Mouse (Mus musculus) hindbrain, embryonic 14.5 days (tissue): ENCODE measurements around the gene Ppp1r3c. TPM values are rescaled to one million over a fixed set of nuclear protein-coding genes. Genes with fewer than 3 reads are reported as not detected.
A peak's percentile ranks its signal among the peaks of the same experiment; 100 is the strongest.

ENCODE experiments used
- ATAC-seq: fragments of 200-750 bp; cut with Nextera tagmentation; 2 replicates; pipeline ENCODE4 v1.8.0; 2017; ENCODE audit warnings: moderate number of reproducible peaks, mild to moderate bottlenecking, moderate TSS enrichment, moderate library complexity; ENCODE audit not compliant: low FRiP score
- DNase-seq: peaks from one replicate; pipeline ENCODE4 v3.0.0-alpha.2; 2015; ENCODE audit warnings: low spot score
- H3K27ac ChIP-seq: fragments of 300-500 bp; sonication (generic); 2 replicates; pipeline ENCODE4 v1.5.1; 2014; ENCODE audit warnings: mild to moderate bottlenecking, moderate library complexity
- H3K27me3 ChIP-seq: fragments of 300-500 bp; sonication (generic); 2 replicates; pipeline ENCODE4 v1.6.1; 2014; ENCODE audit warnings: mild to moderate bottlenecking, low read length, mixed read lengths; ENCODE audit not compliant: control insufficient read depth, insufficient read depth
- H3K36me3 ChIP-seq: fragments of 300-500 bp; sonication (generic); replicated peaks from 2 replicates; pipeline ENCODE4 v1.6.1; 2014; ENCODE audit not compliant: control insufficient read depth, insufficient read depth
- H3K4me1 ChIP-seq: fragments of 300-500 bp; sonication (generic); replicated peaks from 2 replicates; pipeline ENCODE4 v1.6.1; 2014; ENCODE audit warnings: antibody characterized with exemption, low read length, mixed read lengths; ENCODE audit not compliant: control insufficient read depth, insufficient read depth
- H3K4me2 ChIP-seq: fragments of 300-500 bp; sonication (generic); replicated peaks from 2 replicates; pipeline ENCODE4 v1.6.1; 2014; ENCODE audit warnings: mild to moderate bottlenecking, moderate library complexity
- H3K4me3 ChIP-seq: fragments of 300-500 bp; sonication (generic); replicated peaks from 2 replicates; pipeline ENCODE4 v1.5.1; 2014; ENCODE audit warnings: mild to moderate bottlenecking, low read length
- H3K9ac ChIP-seq: fragments of 300-500 bp; sonication (generic); 2 replicates; pipeline ENCODE4 v1.6.1; 2014
- H3K9me3 ChIP-seq: fragments of 300-500 bp; sonication (generic); 2 replicates; pipeline ENCODE4 v1.6.1; 2016; ENCODE audit warnings: low read length; ENCODE audit not compliant: control insufficient read depth
- whole genome bisulfite sequencing: fragments of 180-500 bp; shearing (Covaris S2); extraction: QIAGEN DNeasy Blood & Tissue Kit; methylation state at CpG from one replicate; pipeline ENCODE4 v1.1.7; 2014; 5-methylcytosine and 5-hydroxymethylcytosine counted together
- polyA plus RNA-seq: library from polyadenylated mRNA; unstranded; fragments of >200 nt; fragmentation: Nextera tagmentation; extraction: Ambion mirVana; gene quantifications from 2 replicates; pipeline ENCODE4 v1.2.1, GENCODE M21; 2014

The Ppp1r3c gene
- polyA plus RNA-seq, 1 experiment from 2014 or later = 32.5 TPM

- H3K4me2 ChIP-seq = no peak overlapping the region
- DNase-seq = no peak
Observed at GRCm38 (mm10) chr19:36705286-36706146, 30.9 kb downstream of the Ppp1r3c start.

GRCm38 (mm10) chr19:36704763-36705162 lies 31.7 kb downstream of the Ppp1r3c start:
- no peak for ATAC-seq

More at GRCm38 (mm10) chr19:36705286-36706146, 30.9 kb downstream of the Ppp1r3c start:
- H3K27ac ChIP-seq = peak overlapping the region; percentile 49; the same call in 1 of the 2 replicates
- peak; percentile 65; the same call in 1 of the 2 replicates for ATAC-seq
- no peak overlapping the region for H3K9ac ChIP-seq
- no peaks in the 10 kb centered on the region for H3K36me3 ChIP-seq
- peaks cover 13% of the 10 kb centered on the region; the same call in 1 of the 2 replicates for H3K9me3 ChIP-seq
- no peaks in the 10 kb centered on the region for H3K27me3 ChIP-seq
- H3K4me1 ChIP-seq = 0 out of 2 replicates have a peak, but pooled peaks cover 4% of the 10 kb centered on the region
- 73% methylated on average over 17 of the region's 17 CpGs for WGBS
- no peak overlapping the region for H3K4me3 ChIP-seq

GRCm38 (mm10) chr19:36701809-36702622 lies 34.4 kb downstream of the Ppp1r3c start:
- 67% methylated on average over 9 of the region's 9 CpGs for WGBS
- no peaks in the 10 kb centered on the region for H3K9me3 ChIP-seq
- H3K27me3 ChIP-seq = no peaks in the 10 kb centered on the region
- no peaks in the 10 kb centered on the region for H3K36me3 ChIP-seq
- H3K9ac ChIP-seq = no peak overlapping the region
- no peak overlapping the region for H3K4me3 ChIP-seq
- DNase-seq (no peak), ATAC-seq (no peak)
- H3K27ac ChIP-seq = no peak overlapping the region
- H3K4me1 ChIP-seq = peaks cover 7% of the 10 kb centered on the region; the same call in 1 of the 2 replicates
- no peak overlapping the region for H3K4me2 ChIP-seq

More at GRCm38 (mm10) chr19:36704763-36705162, 31.7 kb downstream of the Ppp1r3c start:
- H3K27me3 ChIP-seq = no peaks in the 10 kb centered on the region
- H3K36me3 ChIP-seq = no peaks in the 10 kb centered on the region
- 79% methylated on average over 7 of the region's 7 CpGs for WGBS
- no peak overlapping the region for H3K4me2 ChIP-seq
- H3K4me1 ChIP-seq = 0 out of 2 replicates have a peak, but pooled peaks cover 4% of the 10 kb centered on the region
- DNase-seq = no peak
- no peak overlapping the region for H3K27ac ChIP-seq
- H3K9ac ChIP-seq = no peak overlapping the region
- peaks cover 7% of the 10 kb centered on the region; the same call in 1 of the 2 replicates for H3K9me3 ChIP-seq
- H3K4me3 ChIP-seq = no peak overlapping the region

GRCm38 (mm10) chr19:36701366-36701765 lies 35.1 kb downstream of the Ppp1r3c start:
- Histone ChIP-seq H3K4me3 (no peak overlapping the region), H3K4me2 (no peak overlapping the region), H3K4me1 (peaks cover 11% of the 10 kb centered on the region; the same call in 1 of the 2 replicates), H3K9me3 (no peaks in the 10 kb centered on the region), H3K9ac (no peak overlapping the region), H3K36me3 (no peaks in the 10 kb centered on the region), H3K27ac (no peak overlapping the region), H3K27me3 (no peaks in the 10 kb centered on the region)
- no peak for DNase-seq
- no peak for ATAC-seq
- WGBS = 60% methylated on average over 3 of the region's 3 CpGs

- H3K27ac ChIP-seq = no peak overlapping the region
- WGBS = 78% methylated on average over 4 of the region's 4 CpGs
- no peaks in the 10 kb centered on the region for H3K27me3 ChIP-seq
Observed at GRCm38 (mm10) chr19:36700937-36701336, 35.5 kb downstream of the Ppp1r3c start.

GRCm38 (mm10) chr19:36699151-36699550 lies 37.3 kb downstream of the Ppp1r3c start:
- H3K27ac ChIP-seq = no peak overlapping the region
- no peak overlapping the region for H3K4me2 ChIP-seq
- no peaks in the 10 kb centered on the region for H3K9me3 ChIP-seq
- H3K4me3 ChIP-seq = no peak overlapping the region
- H3K4me1 ChIP-seq = peaks cover 11% of the 10 kb centered on the region; the same call in 1 of the 2 replicates
- WGBS = 89% methylated on average over 1 of the region's 1 CpGs
- DNase-seq = no peak
- no peak for ATAC-seq
- no peaks in the 10 kb centered on the region for H3K36me3 ChIP-seq
- H3K27me3 ChIP-seq = no peaks in the 10 kb centered on the region
- H3K9ac ChIP-seq = no peak overlapping the region

More at GRCm38 (mm10) chr19:36700937-36701336, 35.5 kb downstream of the Ppp1r3c start:
- Histone ChIP-seq H3K4me2 (no peak overlapping the region), H3K4me3 (no peak overlapping the region), H3K4me1 (peaks cover 11% of the 10 kb centered on the region; the same call in 1 of the 2 replicates), H3K36me3 (no peaks in the 10 kb centered on the region), H3K9ac (no peak overlapping the region), H3K9me3 (no peaks in the 10 kb centered on the region)
- no peak for ATAC-seq
- no peak for DNase-seq

- no peaks in the 10 kb centered on the region for H3K9me3 ChIP-seq
- no peak overlapping the region for H3K4me2 ChIP-seq
- H3K4me3 ChIP-seq = no peak overlapping the region
- ATAC-seq = no peak
- no peak overlapping the region for H3K27ac ChIP-seq
- peaks cover 11% of the 10 kb centered on the region; the same call in 1 of the 2 replicates for H3K4me1 ChIP-seq
- H3K27me3 ChIP-seq = no peaks in the 10 kb centered on the region
- WGBS = 87% methylated on average over 3 of the region's 3 CpGs
- H3K9ac ChIP-seq = no peak overlapping the region
- H3K36me3 ChIP-seq = no peaks in the 10 kb centered on the region
- no peak for DNase-seq
Observed at GRCm38 (mm10) chr19:36698200-36698599, 38.3 kb downstream of the Ppp1r3c start.

GRCm38 (mm10) chr19:36696601-36697122 lies 39.8 kb downstream of the Ppp1r3c start:
- ATAC-seq (peak; percentile 84), DNase-seq (no peak)
- no peaks in the 10 kb centered on the region for H3K36me3 ChIP-seq
- peaks cover 11% of the 10 kb centered on the region; the same call in 1 of the 2 replicates for H3K4me1 ChIP-seq
- no peaks in the 10 kb centered on the region for H3K9me3 ChIP-seq
- no peaks in the 10 kb centered on the region for H3K27me3 ChIP-seq
- no peak overlapping the region for H3K4me2 ChIP-seq
- H3K9ac ChIP-seq = no peak overlapping the region
- H3K27ac ChIP-seq = peak overlapping the region; percentile 66
- no peak overlapping the region for H3K4me3 ChIP-seq
- 51% methylated on average over 7 of the region's 7 CpGs for WGBS
